Mouse (Mus musculus): ENCODE results near the gene Ttll1. TPM values are rescaled to one million over a fixed set of nuclear protein-coding genes. Genes with fewer than 3 reads are reported as not detected.

Gene Ttll1
- total RNA-seq, 1 experiment from 2014 or later: 8.5 TPM

DNA sequence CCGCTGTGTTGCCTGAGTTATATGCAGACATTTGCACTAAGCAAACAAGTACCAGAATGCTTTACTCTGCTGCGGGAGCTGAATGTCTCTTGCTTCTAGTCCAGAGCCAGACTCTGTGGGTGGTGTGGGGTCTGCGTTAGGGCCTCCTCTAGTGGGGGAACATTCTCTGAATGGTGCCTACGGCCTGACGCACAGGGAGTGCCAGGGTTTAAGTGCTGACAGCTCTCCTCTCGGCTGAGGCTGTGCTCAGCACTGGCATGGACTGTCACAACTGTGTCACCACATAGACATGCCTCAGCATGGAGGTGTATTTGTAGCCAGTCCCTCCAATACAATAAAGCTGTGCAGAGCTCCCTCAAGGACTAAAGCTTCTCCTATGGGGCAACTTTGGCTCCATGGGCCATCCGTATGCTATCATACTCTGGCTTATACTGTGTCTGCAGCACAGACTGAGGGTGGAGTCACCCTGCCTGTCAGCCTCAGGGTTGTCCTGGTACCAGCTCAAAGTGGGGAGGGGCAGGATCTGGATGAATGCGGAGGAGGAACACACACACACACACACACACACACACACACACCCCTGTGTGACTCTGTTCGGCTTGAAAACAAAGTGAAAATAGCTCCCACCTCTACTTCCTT is 23.1 kb downstream of the Ttll1 start:
- no peak for ATAC-seq (replicated peaks; ENCODE audit: low read depth, poor library complexity, severe bottlenecking)

GRCm38 (mm10) chr15:83484311-83484710 is 26.4 kb downstream of the Ttll1 start:
- ATAC-seq (replicated peaks; ENCODE audit: low read depth, poor library complexity, severe bottlenecking): no peak

DNA sequence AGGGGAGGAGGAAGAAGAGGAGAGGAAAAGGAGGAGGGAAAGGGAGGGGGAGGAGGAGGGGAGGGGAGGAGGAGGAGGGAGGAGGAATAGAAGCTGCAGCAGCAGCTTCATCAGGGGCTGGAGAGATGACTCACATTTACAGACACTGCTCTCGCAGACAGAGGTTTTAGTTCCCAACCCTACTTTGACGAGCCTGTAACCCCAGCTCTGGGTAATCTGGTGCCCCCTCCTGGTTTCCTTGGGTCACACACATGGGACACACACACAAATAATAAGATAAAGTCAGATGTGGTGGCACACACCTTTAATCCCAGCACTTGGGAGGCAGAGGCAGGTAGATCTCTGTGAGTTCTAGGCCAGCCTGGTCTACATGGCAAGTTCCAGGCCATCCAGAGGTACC is 27.2 kb downstream of the Ttll1 start:
- ATAC-seq (replicated peaks; ENCODE audit: low read depth, poor library complexity, severe bottlenecking): peak; percentile 81

DNA sequence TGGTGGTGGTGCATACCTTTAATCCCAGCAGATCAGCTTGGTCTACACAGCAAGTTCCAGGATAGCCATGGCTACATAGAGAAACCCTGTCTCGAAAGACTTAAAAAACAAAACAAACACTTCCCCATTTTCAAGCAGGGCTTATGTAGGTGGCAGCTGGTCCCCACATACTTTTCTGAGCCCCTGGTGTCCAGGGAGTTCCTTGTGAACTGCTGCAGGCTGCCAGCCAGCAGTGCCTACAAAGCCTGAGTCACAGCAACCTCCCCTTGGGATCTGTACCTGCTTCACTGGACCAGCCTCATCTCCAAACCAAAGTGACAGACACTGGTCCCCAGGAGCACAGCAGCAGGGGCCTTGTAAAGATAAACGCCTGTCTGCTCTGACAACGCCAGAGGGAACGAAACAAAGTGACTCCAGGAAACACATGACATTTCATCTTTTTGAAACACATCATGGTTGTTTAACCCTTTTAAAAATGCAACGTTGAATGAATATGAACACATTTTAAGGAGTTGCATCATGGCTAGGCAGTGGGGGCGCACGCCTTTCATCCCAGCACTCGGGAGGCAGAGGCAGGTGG is 28.0 kb downstream of the Ttll1 start:
- peak; percentile 45 for ATAC-seq (replicated peaks; ENCODE audit: low read depth, poor library complexity, severe bottlenecking)

DNA sequence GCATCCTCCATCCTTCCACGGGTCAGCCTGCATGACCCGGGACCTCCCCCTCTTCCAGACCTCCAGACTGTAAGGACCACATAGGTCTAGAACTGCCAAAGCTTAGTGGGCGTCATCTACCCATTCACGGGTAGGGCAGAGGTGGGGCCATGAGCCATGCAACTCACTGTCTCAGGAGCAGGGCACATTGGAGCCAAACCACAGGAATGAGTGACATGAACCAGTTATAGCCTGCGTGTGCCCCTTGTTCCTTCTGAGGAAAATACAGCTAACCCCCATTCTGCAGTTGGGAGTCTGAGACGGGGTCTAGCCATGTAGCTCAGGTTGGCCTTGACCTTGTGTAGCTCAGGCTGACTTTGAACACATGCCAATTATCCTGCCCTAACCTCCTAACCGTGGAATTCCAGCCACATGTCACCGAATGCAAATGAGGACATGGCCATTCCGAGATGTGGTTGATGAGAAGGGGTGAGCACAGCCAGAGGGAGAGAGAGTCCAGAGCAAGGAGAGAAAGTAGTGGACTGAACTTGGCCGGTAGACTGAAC is 29.4 kb downstream of the Ttll1 start:
- ATAC-seq (replicated peaks; ENCODE audit: low read depth, poor library complexity, severe bottlenecking): no peak

DNA sequence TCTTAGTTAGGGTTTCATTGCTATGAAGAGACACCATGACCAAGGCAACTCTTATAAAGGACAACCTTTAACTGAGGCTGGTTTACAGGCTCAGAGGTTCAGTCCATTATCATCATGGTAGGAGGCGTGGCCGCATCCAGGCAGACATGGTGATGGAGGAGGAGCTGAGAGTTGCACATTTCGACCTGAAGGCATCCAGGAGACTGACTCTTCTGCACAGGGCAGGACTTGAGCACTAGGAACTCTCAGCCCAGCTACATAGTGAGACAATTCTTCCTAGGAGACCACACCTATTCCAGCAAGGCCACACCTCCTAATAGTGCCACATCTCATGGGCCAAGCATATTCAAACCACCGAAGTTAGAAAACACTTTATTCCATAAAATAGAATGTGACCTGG is 30.9 kb downstream of the Ttll1 start:
- ATAC-seq (replicated peaks; ENCODE audit: low read depth, poor library complexity, severe bottlenecking): no peak

DNA sequence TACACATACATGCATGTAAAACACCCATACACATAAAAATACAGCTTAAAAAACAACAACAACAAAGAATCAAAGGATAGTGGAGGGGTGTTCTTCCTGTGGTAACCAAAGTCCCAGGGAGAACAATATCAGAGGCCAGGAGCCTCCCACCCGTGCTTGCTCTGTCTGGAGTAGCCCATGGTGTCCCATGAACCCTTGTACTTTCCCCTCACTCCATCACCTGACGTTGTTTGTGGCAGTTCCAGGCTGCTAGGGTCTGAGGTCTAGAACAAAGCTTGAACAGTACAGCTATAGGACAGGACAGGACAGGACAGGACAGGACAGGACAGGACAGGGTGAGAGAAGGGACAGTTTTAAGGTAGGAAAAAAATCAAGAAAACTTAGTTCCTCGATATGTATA is 32.6 kb downstream of the Ttll1 start:
- no peak for ATAC-seq (replicated peaks; ENCODE audit: low read depth, poor library complexity, severe bottlenecking)

GRCm38 (mm10) chr15:83476593-83477273 is 34.0 kb downstream of the Ttll1 start:
- no peak for ATAC-seq (replicated peaks; ENCODE audit: low read depth, poor library complexity, severe bottlenecking)

DNA sequence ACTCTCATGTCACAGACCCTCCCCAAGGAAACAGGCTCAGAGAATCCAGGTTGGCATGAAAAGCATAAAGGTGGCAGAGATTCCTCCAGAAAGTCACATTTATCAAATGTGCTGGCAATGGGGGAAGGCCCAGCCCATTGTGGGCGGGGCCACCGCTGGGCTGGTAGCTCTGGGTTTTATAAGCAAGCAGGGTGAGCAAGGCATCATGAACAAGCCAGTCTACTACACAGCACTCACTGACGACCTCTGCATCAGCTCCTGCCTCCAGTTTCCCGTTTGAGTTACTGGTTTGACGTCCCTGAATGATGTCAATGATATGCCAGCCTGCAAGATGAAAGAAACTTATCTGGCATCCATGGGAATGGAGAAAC is 36.2 kb downstream of the Ttll1 start:
- peak; percentile 51; the same call in 1 of the 2 replicates for ATAC-seq (replicated peaks; ENCODE audit: low read depth, poor library complexity, severe bottlenecking)

GRCm38 (mm10) chr15:83473832-83474465 is 36.7 kb downstream of the Ttll1 start:
- peak; percentile 94 for ATAC-seq (replicated peaks; ENCODE audit: low read depth, poor library complexity, severe bottlenecking)

GRCm38 (mm10) chr15:83473251-83473650 is 37.4 kb downstream of the Ttll1 start:
- ATAC-seq (replicated peaks; ENCODE audit: low read depth, poor library complexity, severe bottlenecking): no peak

DNA sequence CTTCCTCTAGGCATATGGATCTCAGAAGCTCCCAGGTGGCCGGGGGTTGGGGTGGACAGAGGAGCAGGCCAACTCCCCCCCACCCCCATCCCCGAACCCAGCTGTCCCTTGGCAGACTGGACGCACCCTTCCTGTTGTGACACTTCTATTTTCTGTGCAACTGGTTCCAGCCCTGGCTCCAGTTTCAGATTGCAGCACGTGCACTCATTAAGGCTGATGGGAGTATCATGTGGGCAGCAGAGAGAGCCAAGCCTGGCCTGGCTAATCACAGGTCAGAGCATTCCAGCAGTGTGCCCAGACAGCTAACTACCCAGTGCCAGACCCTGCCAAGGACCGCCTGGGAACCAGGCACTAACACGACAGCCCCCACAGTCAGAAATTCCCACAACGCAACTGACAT is 39.2 kb downstream of the Ttll1 start:
- ATAC-seq (replicated peaks; ENCODE audit: low read depth, poor library complexity, severe bottlenecking): no peak

DNA sequence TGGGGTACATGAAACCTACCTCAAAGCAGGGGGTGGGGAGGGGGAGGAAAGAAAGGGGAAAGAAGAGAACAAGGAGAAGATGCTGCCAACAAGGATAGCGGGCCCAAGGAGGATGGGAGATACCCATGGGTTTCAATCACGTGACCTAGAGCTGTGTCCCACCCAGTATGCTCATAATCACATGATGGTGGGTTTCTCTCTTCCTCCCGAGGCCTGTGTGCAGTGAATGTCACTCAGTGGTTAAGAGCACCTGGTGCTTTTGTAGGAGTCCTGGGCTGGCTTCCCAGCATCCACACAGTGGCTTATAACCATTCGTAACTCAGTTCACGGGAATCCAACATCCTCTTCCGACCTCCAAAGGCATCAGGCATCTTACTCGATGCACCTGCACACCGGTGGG is 40.2 kb downstream of the Ttll1 start:
- ATAC-seq (replicated peaks; ENCODE audit: low read depth, poor library complexity, severe bottlenecking): no peak

GRCm38 (mm10) chr15:83469279-83469821 is 41.3 kb downstream of the Ttll1 start:
- ATAC-seq (replicated peaks; ENCODE audit: low read depth, poor library complexity, severe bottlenecking): no peak

DNA sequence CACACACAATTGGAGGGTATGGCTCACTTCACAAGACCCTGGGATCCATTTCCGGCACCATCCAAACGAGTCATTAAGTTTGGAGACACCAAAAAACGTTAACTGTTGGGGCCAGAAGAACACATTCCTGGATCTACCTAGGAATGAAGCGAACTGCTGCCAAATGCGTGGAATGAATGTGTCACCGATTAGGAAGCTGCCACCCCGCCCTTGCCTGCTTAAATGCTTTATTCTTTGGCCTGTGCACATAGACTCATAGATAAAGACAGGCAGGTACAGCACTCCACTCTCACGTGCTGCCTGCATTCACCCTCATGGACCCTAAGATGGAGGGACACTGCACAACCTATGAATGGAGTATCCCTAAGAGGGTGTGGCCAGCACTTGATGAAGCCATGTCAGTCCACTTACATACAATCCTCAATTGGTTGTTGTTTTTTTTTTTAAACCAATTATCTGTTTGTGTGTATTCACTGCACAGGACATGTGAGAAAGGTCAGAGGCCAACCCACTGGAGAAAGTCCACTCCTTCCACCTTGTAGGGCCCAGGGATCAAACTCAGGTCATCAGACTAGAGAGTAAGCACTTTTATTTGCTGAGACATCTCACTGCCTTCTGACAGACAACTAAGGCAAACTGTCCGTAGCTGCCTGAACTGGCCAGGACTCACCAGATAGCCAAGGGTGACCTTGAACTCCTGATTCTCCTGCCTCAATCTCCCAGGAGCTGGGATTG is 43.3 kb downstream of the Ttll1 start:
- ATAC-seq (replicated peaks; ENCODE audit: low read depth, poor library complexity, severe bottlenecking): no peak

GRCm38 (mm10) chr15:83466331-83466730 is 44.4 kb downstream of the Ttll1 start:
- no peak for ATAC-seq (replicated peaks; ENCODE audit: low read depth, poor library complexity, severe bottlenecking)

- ATAC-seq (replicated peaks; ENCODE audit: low read depth, poor library complexity, severe bottlenecking): peak; percentile 20
Measured at GRCm38 (mm10) chr15:83464905-83465650, 45.6 kb downstream of the Ttll1 start.

- peak; percentile 95 for ATAC-seq (replicated peaks; ENCODE audit: low read depth, poor library complexity, severe bottlenecking)
Measured at GRCm38 (mm10) chr15:83464083-83464904, 46.4 kb downstream of the Ttll1 start, which contains the start of gene Pacsin2. TSS of gene Pacsin2 (minus strand) at chr15:83464606.
